ENCODE assay signal across 9 mouse cellular contexts in genomic region chr8:117278234-117278633, GRCm38 (mm10). TPM values are rescaled to one million over a fixed set of nuclear protein-coding genes. Genes with fewer than 3 reads are reported as not detected.
A peak's percentile ranks its signal among the peaks of the same experiment; 100 is the strongest.
DNase-seq lines count a peak whose midpoint lies in the region; ATAC-seq lines count a peak whose summit lies in the region.
"Had no signal": no experiment of that assay in that cellular context is flagged by ENCODE, and none has a peak within 500 bp of the region (broad histone marks: within the 10 kb centered on the region; RNA-seq: fewer than 3 reads in every experiment).

No protein-coding gene starts in this region.

- H3K4me1 ChIP-seq in embryonic facial prominence, embryonic 10.5 days = peaks cover 68% of the 10 kb centered on the region
- H3K4me1 ChIP-seq in hindbrain, embryonic 12.5 days = peaks cover 50% of the 10 kb centered on the region
- peaks cover 100% of the 10 kb centered on the region for H3K4me1 ChIP-seq in megakaryocyte, embryonic 14.5 days

- H3K27me3 ChIP-seq in embryonic facial prominence, embryonic 10.5 days (replicated peaks; ENCODE audit: low read depth, poor library complexity, severe bottlenecking) = no peaks in the 10 kb centered on the region
- H3K27me3 ChIP-seq in hindbrain, embryonic 12.5 days = no peaks in the 10 kb centered on the region
- no peaks in the 10 kb centered on the region for H3K27me3 ChIP-seq in megakaryocyte, embryonic 14.5 days (replicated peaks)
- H3K27me3 ChIP-seq: heart, embryonic 12.5 days had no signal

- no peaks in the 10 kb centered on the region for H3K9me3 ChIP-seq in embryonic facial prominence, embryonic 10.5 days
- H3K9me3 ChIP-seq in hindbrain, embryonic 12.5 days (replicated peaks) = peaks cover 4% of the 10 kb centered on the region; the same call in 1 of the 2 replicates
- no peaks in the 10 kb centered on the region for H3K9me3 ChIP-seq in megakaryocyte, embryonic 14.5 days
- H3K9me3 ChIP-seq: heart, embryonic 12.5 days had no signal

- peak overlapping the region; percentile 40 for H3K4me2 ChIP-seq in hindbrain, embryonic 12.5 days (replicated peaks)
- H3K4me2 ChIP-seq: heart, embryonic 12.5 days had no signal

- ATAC-seq in hindbrain, embryonic 12.5 days (ENCODE audit: low FRiP score) = no peak

- no peak overlapping the region for H3K4me3 ChIP-seq in embryonic facial prominence, embryonic 10.5 days
- no peak overlapping the region for H3K4me3 ChIP-seq in hindbrain, embryonic 12.5 days
- peak overlapping the region; percentile 77 for H3K4me3 ChIP-seq in megakaryocyte, embryonic 14.5 days (replicated peaks)
- H3K4me3 ChIP-seq: heart, embryonic 12.5 days had no signal

- H3K36me3 ChIP-seq in embryonic facial prominence, embryonic 10.5 days (replicated peaks) = peaks cover 43% of the 10 kb centered on the region
- H3K36me3 ChIP-seq in hindbrain, embryonic 12.5 days = peaks cover 14% of the 10 kb centered on the region; the same call in 1 of the 2 replicates
- peaks cover 73% of the 10 kb centered on the region for H3K36me3 ChIP-seq in megakaryocyte, embryonic 14.5 days (replicated peaks; ENCODE audit: low read length)

- peak; percentile 38 for DNase-seq in CD4-positive, CD25-positive, alpha-beta regulatory T cell, adult 2 months (ENCODE audit: low read depth, low spot score)
- DNase-seq in embryonic facial prominence, embryonic 10.5 days (ENCODE audit: low spot score) = no peak
- DNase-seq in embryo, embryonic 10 days (ENCODE audit: low spot score) = no peak
- no peak for DNase-seq in thymus, postnatal 25 days
- no peak for DNase-seq in frontal cortex, postnatal 10 days (ENCODE audit: low spot score in 2 of 2)
- DNase-seq in natural killer cell, adult 2 months (ENCODE audit: low spot score in 2 of 2) = no peak

- H3K27ac ChIP-seq in embryonic facial prominence, embryonic 10.5 days (replicated peaks) = peak overlapping the region; percentile 69
- H3K27ac ChIP-seq in hindbrain, embryonic 12.5 days = peak overlapping the region; percentile 60

- H3K9ac ChIP-seq in hindbrain, embryonic 12.5 days = no peak overlapping the region
- H3K9ac ChIP-seq: heart, embryonic 12.5 days had no signal

- 87% methylated on average over 10 of the region's 10 CpGs for WGBS in embryonic facial prominence, embryonic 10.5 days
- WGBS in hindbrain, embryonic 12.5 days = 84% methylated on average over 10 of the region's 10 CpGs

RNA-seq across cellular contexts. Expression of gene Cmip, which starts 21.4 kb away (rescaled TPM):
- polyA plus RNA-seq in embryonic facial prominence, embryonic 10.5 days (2016; fragmentation: Nextera tagmentation; extraction: Ambion mirVana) = 9.2 and 9.8 TPM in 2 replicates
- 64.6 and 67.0 TPM in 2 replicates for polyA plus RNA-seq in hindbrain, embryonic 12.5 days (2016; fragmentation: Nextera tagmentation; extraction: Ambion mirVana)
- 92.3 and 120 TPM in 2 replicates for polyA plus RNA-seq in megakaryocyte, embryonic 14.5 days (2012; ENCODE audit: insufficient read depth, low replicate concordance)
